Comparison of ENCODE assay signal across 21 mouse cellular contexts in genomic region chr13:108677056-108677455, GRCm38 (mm10).
A peak's percentile ranks its signal among the peaks of the same experiment; 100 is the strongest.
DNase-seq lines count a peak whose midpoint lies in the region; ATAC-seq and TF ChIP-seq lines count a peak whose summit lies in the region.
"Had no signal": no experiment of that assay in that cellular context is flagged by ENCODE, and none has a peak within 500 bp of the region (broad histone marks: within the 10 kb centered on the region; RNA-seq: fewer than 3 reads in every experiment).

No protein-coding gene starts in this region.

- H3K4me1 ChIP-seq in intestine, embryonic 16.5 days (ENCODE audit: control insufficient read depth, insufficient read depth, low read length) = no peaks in the 10 kb centered on the region
- no peaks in the 10 kb centered on the region for H3K4me1 ChIP-seq in intestine, embryonic 15.5 days (replicated peaks)
- no peaks in the 10 kb centered on the region for H3K4me1 ChIP-seq in kidney, adult 2 months (ENCODE audit: control insufficient read depth, insufficient read depth, low read length)
- H3K4me1 ChIP-seq in intestine, postnatal 0 days (replicated peaks; ENCODE audit: control insufficient read depth, insufficient read depth, low read length) = no peaks in the 10 kb centered on the region
- H3K4me1 ChIP-seq in heart, embryonic 11.5 days (ENCODE audit: control insufficient read depth, insufficient read depth, low read length) = no peaks in the 10 kb centered on the region

- TF ChIP-seq CTCF in kidney, adult 2 months (conservative IDR thresholded peaks at IDR 0.05; ENCODE audit: insufficient read depth, insufficient read length, low read depth, low read length) = no peak
- TF ChIP-seq CTCF in intestine, postnatal 0 days (IDR thresholded peaks at IDR 0.05; ENCODE audit: low read depth) = no peak

- H3K4me2 ChIP-seq in intestine, embryonic 16.5 days (ENCODE audit: low read depth, low read length) = no peak overlapping the region
- no peak overlapping the region for H3K4me2 ChIP-seq in intestine, embryonic 15.5 days (replicated peaks)
- no peak overlapping the region for H3K4me2 ChIP-seq in intestine, postnatal 0 days (replicated peaks; ENCODE audit: low read depth)
- no peak overlapping the region for H3K4me2 ChIP-seq in heart, embryonic 11.5 days

- no peak overlapping the region for H3K27ac ChIP-seq in intestine, embryonic 16.5 days (ENCODE audit: low read length)
- H3K27ac ChIP-seq in intestine, embryonic 15.5 days = no peak overlapping the region
- no peak overlapping the region for H3K27ac ChIP-seq in kidney, adult 2 months (ENCODE audit: insufficient read depth, low read depth, low read length)
- no peak overlapping the region for H3K27ac ChIP-seq in intestine, postnatal 0 days (ENCODE audit: low read depth, low read length)
- no peak overlapping the region for H3K27ac ChIP-seq in heart, embryonic 11.5 days (ENCODE audit: low read depth, low read length)

- no peak overlapping the region for H3K9ac ChIP-seq in intestine, embryonic 16.5 days (ENCODE audit: low read depth, low read length)
- H3K9ac ChIP-seq in intestine, embryonic 15.5 days = no peak overlapping the region
- no peak overlapping the region for H3K9ac ChIP-seq in intestine, postnatal 0 days (ENCODE audit: low read depth, low read length)
- no peak overlapping the region for H3K9ac ChIP-seq in heart, embryonic 11.5 days (ENCODE audit: low read depth, low read length)

- no peaks in the 10 kb centered on the region for H3K9me3 ChIP-seq in intestine, embryonic 16.5 days (ENCODE audit: control insufficient read depth, low read length)
- H3K9me3 ChIP-seq in intestine, embryonic 15.5 days = no peaks in the 10 kb centered on the region
- H3K9me3 ChIP-seq in intestine, postnatal 0 days (ENCODE audit: control insufficient read depth) = no peaks in the 10 kb centered on the region
- no peaks in the 10 kb centered on the region for H3K9me3 ChIP-seq in heart, embryonic 11.5 days (replicated peaks; ENCODE audit: control insufficient read depth, low read length)
- H3K9me3 ChIP-seq: G1E had no signal

- TF ChIP-seq POLR2A in kidney, adult 2 months (IDR thresholded peaks at IDR 0.05; ENCODE audit: low read depth, low read length) = no peak

- no peak overlapping the region for H3K4me3 ChIP-seq in intestine, embryonic 16.5 days (ENCODE audit: low read length)
- H3K4me3 ChIP-seq in intestine, embryonic 15.5 days (replicated peaks) = no peak overlapping the region
- H3K4me3 ChIP-seq in kidney, adult 2 months (ENCODE audit: insufficient read depth, low read depth, low read length) = no peak overlapping the region
- no peak overlapping the region for H3K4me3 ChIP-seq in intestine, postnatal 0 days (ENCODE audit: low read depth, low read length)
- H3K4me3 ChIP-seq in heart, embryonic 11.5 days (ENCODE audit: low read depth, low read length) = no peak overlapping the region

- no peaks in the 10 kb centered on the region for H3K36me3 ChIP-seq in intestine, embryonic 16.5 days (ENCODE audit: control insufficient read depth, insufficient read depth, low read length)
- no peaks in the 10 kb centered on the region for H3K36me3 ChIP-seq in intestine, embryonic 15.5 days
- no peaks in the 10 kb centered on the region for H3K36me3 ChIP-seq in kidney, adult 2 months (ENCODE audit: control insufficient read depth, insufficient read depth, low read length)
- H3K36me3 ChIP-seq in intestine, postnatal 0 days (ENCODE audit: control insufficient read depth, insufficient read depth) = no peaks in the 10 kb centered on the region
- no peaks in the 10 kb centered on the region for H3K36me3 ChIP-seq in heart, embryonic 11.5 days (ENCODE audit: control insufficient read depth, insufficient read depth, low read length)
- H3K36me3 ChIP-seq: G1E had no signal

- ATAC-seq in intestine, embryonic 16.5 days = 0 out of 2 replicates have a peak, but pooled peaks have one; percentile 50
- ATAC-seq in intestine, embryonic 15.5 days = no peak
- peak; percentile 56 for ATAC-seq in intestine, postnatal 0 days
- no peak for ATAC-seq in heart, embryonic 11.5 days (replicated peaks; ENCODE audit: insufficient number of reproducible peaks, low FRiP score, low TSS enrichment)
- ATAC-seq: activated CD4-positive, CD25-positive, alpha-beta regulatory T cell, adult 4 months; CD4-positive, CD25-positive, alpha-beta regulatory T cell, adult 4 months; Patski had no signal

- DNase-seq in kidney, adult 2 months = peak; percentile 11
- no peak for DNase-seq in kidney, postnatal 25 days
- DNase-seq: adrenal gland, adult 2 months; adrenal gland, adult 8-10 months; adrenal gland, postnatal 10 days; adrenal gland, postnatal 14 days; adrenal gland, postnatal 25 days; adrenal gland, postnatal 36 days; B cell, adult 2 months; cerebellum, adult 11 months; cerebellum, adult 11-12 months; cerebellum, adult 18-20 months had no signal

- no peaks in the 10 kb centered on the region for H3K27me3 ChIP-seq in intestine, embryonic 16.5 days (replicated peaks; ENCODE audit: control insufficient read depth, insufficient read depth, low read length)
- no peaks in the 10 kb centered on the region for H3K27me3 ChIP-seq in intestine, embryonic 15.5 days (replicated peaks)
- no peaks in the 10 kb centered on the region for H3K27me3 ChIP-seq in kidney, adult 2 months (replicated peaks; ENCODE audit: control insufficient read depth, insufficient read depth, low read length)
- H3K27me3 ChIP-seq in intestine, postnatal 0 days (replicated peaks; ENCODE audit: control insufficient read depth, insufficient read depth, low read length) = no peaks in the 10 kb centered on the region
- H3K27me3 ChIP-seq in heart, embryonic 11.5 days (ENCODE audit: control insufficient read depth, insufficient read depth, low read length) = no peaks in the 10 kb centered on the region
- H3K27me3 ChIP-seq: CH12.LX, Patski had no signal

Comparison
In these comparisons a context has a peak if more than half of its experiments do, and no peak if none do; other contexts are left out.
1. ATAC-seq: peak in intestine, embryonic 16.5 days (single experiment) and intestine, postnatal 0 days (single experiment); none in intestine, embryonic 15.5 days (single experiment) and heart, embryonic 11.5 days (single experiment).